Mouse (Mus musculus) limb, embryonic 12.5 days (tissue): ENCODE measurements around the gene Vmn2r96. TPM values are rescaled to one million over a fixed set of nuclear protein-coding genes. Genes with fewer than 3 reads are reported as not detected.
"Not testable (repeated sequence)": the region's sequence is repeated elsewhere in the genome, so short reads cannot be mapped to it uniquely, and the experiment has no call there.

Experiments
- ATAC-seq: fragments of 200-750 bp; cut with Nextera tagmentation; 2 replicates; pipeline ENCODE4 v1.8.0; 2017; ENCODE audit warnings: low read depth, moderate TSS enrichment; ENCODE audit not compliant: insufficient number of reproducible peaks, insufficient read depth, low FRiP score, low TSS enrichment
- H3K27ac ChIP-seq: fragments of 300-500 bp; sonication (generic); 2 replicates; pipeline ENCODE4 v1.5.1; 2016; ENCODE audit warnings: mild to moderate bottlenecking, moderate library complexity
- H3K27me3 ChIP-seq: fragments of 300-500 bp; sonication (generic); 2 replicates; pipeline ENCODE4 v1.6.1; 2016; ENCODE audit warnings: mild to moderate bottlenecking, moderate library complexity
- H3K36me3 ChIP-seq: fragments of 300-500 bp; sonication (generic); 2 replicates; pipeline ENCODE4 v1.6.1; 2016; ENCODE audit warnings: mild to moderate bottlenecking, moderate library complexity
- H3K4me1 ChIP-seq: fragments of 300-500 bp; sonication (generic); replicated peaks from 2 replicates; pipeline ENCODE4 v1.6.1; 2016
- H3K4me2 ChIP-seq: fragments of 300-500 bp; sonication (generic); 2 replicates; pipeline ENCODE4 v1.6.1; 2016; ENCODE audit warnings: mild to moderate bottlenecking, moderate library complexity
- H3K4me3 ChIP-seq: fragments of 300-500 bp; sonication (generic); replicated peaks from 2 replicates; pipeline ENCODE4 v1.5.1; 2016; ENCODE audit warnings: mild to moderate bottlenecking
- H3K9ac ChIP-seq: fragments of 300-500 bp; sonication (generic); replicated peaks from 2 replicates; pipeline ENCODE4 v1.6.1; 2016; ENCODE audit warnings: mild to moderate bottlenecking, moderate library complexity
- H3K9me3 ChIP-seq: fragments of 300-500 bp; sonication (generic); 2 replicates; pipeline ENCODE4 v1.6.1; 2016; ENCODE audit warnings: mild to moderate bottlenecking, moderate library complexity
- WGBS: fragments of 180-500 bp; shearing (Covaris S2); methylation state at CpG from one replicate; pipeline ENCODE4 v1.1.7; 2016; 5-methylcytosine and 5-hydroxymethylcytosine counted together
- polyA plus RNA-seq: library from polyadenylated mRNA; unstranded; fragments of >200 nt; fragmentation: Nextera tagmentation; extraction: Ambion mirVana; gene quantifications from 2 replicates; pipeline ENCODE4 v1.2.1, GENCODE M21; 2016

The Vmn2r96 gene
- not detected in 2 replicates for polyA plus RNA-seq

DNA sequence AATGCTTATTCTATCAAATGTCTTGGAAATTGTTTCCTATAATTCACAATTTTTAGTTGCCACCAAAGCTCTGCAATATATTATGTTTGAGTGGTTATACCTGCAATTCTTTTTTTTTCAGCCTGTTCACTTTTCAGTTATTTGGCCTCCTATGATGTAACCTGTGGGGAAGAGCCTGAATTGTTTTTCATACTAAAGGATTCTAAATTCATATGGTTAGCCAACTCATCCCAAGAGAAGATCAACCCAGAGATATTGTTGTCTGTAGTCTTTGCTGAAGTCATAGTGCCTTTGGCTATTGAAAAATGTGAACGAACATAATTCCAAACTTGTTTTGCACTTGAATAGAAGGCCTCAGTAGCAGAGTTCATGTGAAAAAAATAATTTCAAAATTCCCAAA lies at the start of gene Vmn2r96:
Gene Vmn2r96 (plus strand): TSS at position 301 of the 400 bp plus-strand sequence.
- not testable (repeated sequence) for H3K9ac ChIP-seq, H3K27me3 ChIP-seq, ATAC-seq, H3K4me1 ChIP-seq, H3K36me3 ChIP-seq, H3K4me2 ChIP-seq, H3K4me3 ChIP-seq, H3K27ac ChIP-seq
- 78% methylated on average over 1 of the region's 1 CpGs for WGBS
- H3K9me3 ChIP-seq, result peaks cover 15% of the 10 kb centered on the region

DNA sequence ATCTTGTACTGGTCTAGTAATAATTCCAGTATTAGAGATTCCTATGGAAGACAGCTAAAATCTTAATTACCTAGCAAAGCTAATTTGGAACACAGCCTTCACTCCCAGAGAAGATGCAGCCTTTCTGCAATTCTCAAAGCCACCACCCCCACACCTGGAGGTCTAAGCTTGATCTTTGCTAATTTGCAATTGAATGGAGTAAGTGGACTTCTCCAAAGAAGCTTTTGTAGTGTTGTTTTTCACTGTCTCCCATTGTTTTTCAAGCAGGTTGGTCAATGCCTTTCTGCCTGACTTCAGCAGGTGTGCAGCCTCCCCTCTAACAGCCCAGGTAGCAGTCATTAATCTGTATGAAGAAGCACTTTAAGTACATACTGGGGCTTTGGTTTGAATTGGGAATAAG lies 49.6 kb upstream of the Vmn2r96 start:
- no peak overlapping the region for H3K27ac ChIP-seq
- no peak overlapping the region for H3K9ac ChIP-seq
- H3K9me3 ChIP-seq, result peaks cover 60% of the 10 kb centered on the region
- ATAC-seq, result no peak
- no peak overlapping the region for H3K4me2 ChIP-seq
- H3K36me3 ChIP-seq, result no peaks in the 10 kb centered on the region
- no peak overlapping the region for H3K4me3 ChIP-seq
- H3K27me3 ChIP-seq, result no peaks in the 10 kb centered on the region
- no peaks in the 10 kb centered on the region for H3K4me1 ChIP-seq

DNA sequence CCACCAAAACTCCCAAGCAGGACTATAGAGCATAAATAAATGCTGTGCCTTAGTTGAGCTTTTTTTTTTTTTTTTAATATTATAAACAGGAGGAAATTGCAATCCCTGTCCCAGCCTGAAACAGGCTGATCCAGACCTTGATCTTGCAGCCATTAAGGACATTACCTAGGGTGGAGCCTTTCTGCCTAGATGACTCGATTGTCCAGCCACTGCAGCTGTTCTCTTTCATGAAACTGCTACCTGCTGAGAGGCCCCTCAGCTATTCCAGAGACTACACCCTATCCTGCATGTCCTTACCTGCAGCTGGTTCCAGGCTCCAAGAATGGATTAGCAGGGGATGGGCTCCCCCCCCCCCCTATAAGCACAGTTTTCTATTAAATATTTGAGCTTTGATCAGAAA lies 49.0 kb upstream of the Vmn2r96 start:
- peaks cover 54% of the 10 kb centered on the region for H3K9me3 ChIP-seq
- H3K27me3 ChIP-seq, result no peaks in the 10 kb centered on the region
- H3K27ac ChIP-seq, result no peak overlapping the region
- H3K4me2 ChIP-seq, result no peak overlapping the region
- ATAC-seq, result no peak
- no peak overlapping the region for H3K9ac ChIP-seq
- H3K4me1 ChIP-seq, result no peaks in the 10 kb centered on the region
- no peaks in the 10 kb centered on the region for H3K36me3 ChIP-seq
- 100% methylated on average over 1 of the region's 1 CpGs for whole genome bisulfite sequencing
- H3K4me3 ChIP-seq, result no peak overlapping the region

DNA sequence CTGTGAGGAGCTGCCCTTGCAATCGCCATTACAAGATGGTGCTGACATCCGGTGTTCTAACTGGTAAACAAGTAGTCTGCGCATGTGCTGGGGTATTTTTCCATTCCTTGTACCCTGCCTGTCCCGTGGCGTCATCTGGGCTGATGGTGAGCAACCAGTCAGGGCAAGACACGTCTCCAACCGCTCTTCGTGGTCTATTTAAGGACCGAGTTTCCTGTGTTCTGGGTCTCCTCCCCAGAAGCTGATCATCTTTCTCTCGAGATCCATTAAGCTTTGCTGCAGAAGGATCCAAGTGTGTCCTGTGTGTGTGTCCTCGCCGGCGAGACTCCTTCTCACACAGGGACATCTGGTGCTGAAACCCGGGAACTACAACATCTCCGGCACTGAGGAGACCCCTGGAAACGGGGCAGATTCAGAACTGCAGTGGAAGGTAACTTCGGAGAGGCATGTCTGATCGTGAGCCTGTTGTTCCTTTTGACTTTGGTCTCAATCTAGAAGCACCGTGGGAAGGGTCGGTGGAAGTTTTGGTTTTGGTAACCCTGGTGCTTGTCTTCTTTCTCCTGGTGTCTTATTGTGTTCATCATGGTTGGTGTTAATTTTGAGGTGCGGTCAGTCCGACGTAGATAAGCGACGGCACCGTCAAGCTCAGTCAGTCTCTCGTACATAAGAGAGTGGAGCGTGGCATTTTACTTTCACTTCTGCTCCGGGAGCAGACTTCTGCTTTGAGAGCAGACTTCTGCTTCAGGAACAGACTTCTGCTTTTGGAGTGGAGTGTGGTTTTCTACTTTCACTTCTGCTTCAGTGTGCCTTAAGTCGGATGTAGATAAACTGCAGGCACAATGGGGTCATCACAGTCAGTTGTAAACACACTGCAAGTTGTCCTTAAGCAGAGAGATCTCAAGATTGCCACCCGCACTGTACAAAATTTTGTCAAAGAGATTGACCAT lies 14.5 kb upstream of the Vmn2r96 start:
- not testable (repeated sequence) for H3K36me3 ChIP-seq, H3K27ac ChIP-seq, H3K27me3 ChIP-seq, ATAC-seq, H3K4me3 ChIP-seq, H3K4me1 ChIP-seq, H3K4me2 ChIP-seq, H3K9ac ChIP-seq
- peaks cover 73% of the 10 kb centered on the region for H3K9me3 ChIP-seq
- 89% methylated on average over 31 of the region's 31 CpGs for WGBS

DNA sequence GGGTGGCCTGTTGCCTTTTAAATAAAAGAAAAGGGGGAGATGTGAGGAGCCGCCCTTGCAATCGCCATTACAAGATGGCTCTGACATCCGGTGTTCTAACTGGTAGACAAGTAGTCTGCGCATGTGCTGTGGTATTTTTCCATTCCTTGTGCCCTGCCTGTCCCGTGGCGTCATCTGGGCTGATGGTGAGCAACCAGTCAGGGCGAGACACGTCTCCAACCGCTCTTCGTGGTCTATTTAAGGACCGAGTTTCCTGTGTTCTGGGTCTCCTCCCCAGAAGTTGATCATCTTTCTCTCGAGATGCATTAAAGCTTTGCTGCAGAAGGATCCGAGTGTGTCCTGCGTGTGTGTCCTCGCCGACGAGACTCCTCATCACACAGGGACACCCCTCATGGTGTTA lies 6.8 kb upstream of the Vmn2r96 start:
- 88% methylated on average over 17 of the region's 17 CpGs for WGBS
- not testable (repeated sequence) for H3K4me1 ChIP-seq, H3K4me2 ChIP-seq, H3K27ac ChIP-seq, H3K27me3 ChIP-seq, H3K36me3 ChIP-seq, ATAC-seq, H3K4me3 ChIP-seq, H3K9ac ChIP-seq
- H3K9me3 ChIP-seq, result peaks cover 43% of the 10 kb centered on the region

DNA sequence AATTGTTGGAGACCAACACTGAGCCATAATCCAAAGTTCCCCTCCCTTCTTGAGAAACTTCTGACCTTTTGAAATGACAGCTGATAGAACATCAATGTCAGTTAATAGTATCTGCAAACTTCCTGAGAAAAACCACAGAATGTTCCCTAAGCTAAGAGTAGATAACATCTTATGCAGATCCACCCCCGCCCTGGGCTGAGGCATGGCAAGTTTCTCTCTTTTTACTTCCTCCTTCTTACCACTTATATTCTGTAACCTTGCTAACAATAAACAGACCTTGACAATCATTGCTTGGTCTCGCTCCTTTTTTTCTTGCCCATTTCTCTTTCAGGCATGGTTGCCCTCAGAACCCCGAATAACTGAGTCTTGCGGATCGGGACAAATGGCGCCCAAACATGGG lies 42.2 kb downstream of the Vmn2r96 start:
- H3K27ac ChIP-seq, H3K4me2 ChIP-seq, H3K9ac ChIP-seq, H3K4me1 ChIP-seq, ATAC-seq, H3K36me3 ChIP-seq, H3K4me3 ChIP-seq, H3K27me3 ChIP-seq: not testable (repeated sequence)
- peaks cover 62% of the 10 kb centered on the region for H3K9me3 ChIP-seq
- WGBS, result 84% methylated on average over 6 of the region's 6 CpGs

DNA sequence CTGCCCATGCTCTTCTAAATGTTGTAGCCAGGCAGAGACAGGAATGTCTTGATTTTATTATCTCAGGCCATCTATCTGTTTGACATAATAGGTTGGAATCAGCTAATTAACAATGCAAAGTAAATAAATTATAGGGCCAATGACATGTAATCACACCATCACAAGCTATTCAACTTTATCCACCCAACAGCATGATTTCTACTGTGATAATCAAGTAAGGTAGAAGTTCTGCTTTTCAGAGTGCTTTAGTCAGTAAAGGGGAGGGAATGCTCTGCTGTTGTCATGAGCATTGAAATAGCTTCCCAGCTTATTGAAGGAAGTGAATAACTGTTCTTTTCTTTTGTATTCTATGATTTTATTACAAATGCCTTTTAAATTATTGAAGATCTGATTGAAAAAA lies 53.6 kb downstream of the Vmn2r96 start:
- Histone ChIP-seq H3K4me3 (no peak overlapping the region), H3K27ac (no peak overlapping the region), H3K36me3 (no peaks in the 10 kb centered on the region), H3K27me3 (no peaks in the 10 kb centered on the region), H3K9ac (no peak overlapping the region), H3K4me2 (no peak overlapping the region), H3K4me1 (no peaks in the 10 kb centered on the region), H3K9me3 (peaks cover 30% of the 10 kb centered on the region)
- no peak for ATAC-seq

Other genes starting within 250 kb of the Vmn2r96 start
- not detected in 2 replicates for gene Vmn2r95, start 149.1 kb upstream of the Vmn2r96 start, polyA plus RNA-seq